Mouse (Mus musculus) E14TG2a.4 (cell line): ENCODE measurements around the gene Gm13199.

Source experiments
- CTCF ChIP-seq: conservative IDR thresholded peaks from 2 replicates; pipeline ENCODE4 v1.5.1; 2014; ENCODE audit warnings: low read length
- NANOG ChIP-seq: IDR thresholded peaks from 2 replicates; pipeline ENCODE4 v1.6.1; 2014; ENCODE audit warnings: borderline replicate concordance, low read length, mixed read lengths
- POU5F1 ChIP-seq: IDR thresholded peaks from 2 replicates; pipeline ENCODE4 v1.6.1; 2014; ENCODE audit warnings: low read length, borderline replicate concordance

- TF ChIP-seq CTCF (no peak), NANOG (no peak), POU5F1 (no peak)
These were observed 4.9 kb upstream of the Gm13199 start for GRCm38 (mm10) chr2:5867681-5868080.
